Mouse (Mus musculus) right cerebral cortex, adult 2 months (tissue): ENCODE measurements around the gene Slc9a4.
"Not testable (repeated sequence)": the region's sequence is repeated elsewhere in the genome, so short reads cannot be mapped to it uniquely, and the experiment has no call there.

ENCODE experiments used
- DNase-seq, 2 experiments: peaks; one replicate each; pipeline ENCODE4 v3.0.0; 2021 to 2022; ENCODE audit warnings: low spot score in 2 of 2

Slc9a4 gene

GRCm38 (mm10) chr1:40650803-40651497 is 71.1 kb downstream of the Slc9a4 start:
- DNase-seq: no peak

GRCm38 (mm10) chr1:40657035-40657434 is 77.2 kb downstream of the Slc9a4 start:
- no peak for DNase-seq

- DNase-seq: peak; percentile 88 to 89
Measured at GRCm38 (mm10) chr1:40657978-40658496, 78.2 kb downstream of the Slc9a4 start.

- no peak for DNase-seq
Measured at GRCm38 (mm10) chr1:40659017-40659416, 79.1 kb downstream of the Slc9a4 start.

- no peak for DNase-seq
Measured at GRCm38 (mm10) chr1:40659496-40659895, 79.6 kb downstream of the Slc9a4 start.

- DNase-seq: no peak
Measured at GRCm38 (mm10) chr1:40660838-40661237, 81.0 kb downstream of the Slc9a4 start.

- no peak for DNase-seq
Measured at GRCm38 (mm10) chr1:40665401-40666370, 85.8 kb downstream of the Slc9a4 start.

- DNase-seq: not testable (repeated sequence)
Measured at GRCm38 (mm10) chr1:40667442-40667841, 87.6 kb downstream of the Slc9a4 start.

GRCm38 (mm10) chr1:40670025-40670424 is 90.1 kb downstream of the Slc9a4 start:
- no peak for DNase-seq

GRCm38 (mm10) chr1:40671490-40671889 is 91.6 kb downstream of the Slc9a4 start:
- no peak for DNase-seq

GRCm38 (mm10) chr1:40677306-40677705 is 97.4 kb downstream of the Slc9a4 start:
- DNase-seq: no peak
